Mouse (Mus musculus) CH12.LX (cell line): ENCODE results near the gene Rogdi. TPM values are rescaled to one million over a fixed set of nuclear protein-coding genes. Genes with fewer than 3 reads are reported as not detected.

ENCODE experiments used
- DNase-seq: peaks from one replicate; pipeline ENCODE4 v3.0.0-alpha.2; 2013; ENCODE audit errors: extremely low read depth
- H3K27ac ChIP-seq: 2 replicates; pipeline ENCODE4 v1.5.1; 2012; ENCODE audit warnings: low read depth, mild to moderate bottlenecking, control low read depth, moderate library complexity; ENCODE audit not compliant: insufficient read depth
- H3K27me3 ChIP-seq: replicated peaks from 2 replicates; pipeline ENCODE3; 2012; ENCODE audit warnings: inconsistent platforms
- H3K36me3 ChIP-seq, 2 experiments: replicated peaks in 1 of 2; 2 replicates each; pipeline versions ENCODE3 to v1.6.1; 2012; ENCODE audit warnings: inconsistent platforms in 1 of 2, low read length in 1 of 2, mild to moderate bottlenecking in 1 of 2, mixed read lengths in 1 of 2, moderate library complexity in 1 of 2; ENCODE audit not compliant: control insufficient read depth in 1 of 2, insufficient read depth in 1 of 2
- H3K4me1 ChIP-seq, 2 experiments: 2 replicates each; pipeline ENCODE4 v1.6.1; 2012; ENCODE audit warnings: inconsistent platforms in 1 of 2, moderate library complexity in 1 of 2; ENCODE audit not compliant: insufficient read depth in 2 of 2, control insufficient read depth in 1 of 2
- H3K4me2 ChIP-seq: 2 replicates; pipeline ENCODE4 v1.6.1; 2012; ENCODE audit warnings: low read depth, mild to moderate bottlenecking, control low read depth; ENCODE audit not compliant: poor library complexity, insufficient read depth, severe bottlenecking
- H3K4me3 ChIP-seq, 3 experiments: fragments of 150-350 bp in 1 of 3; sonication (generic) in 1 of 3; replicated peaks in 1 of 3; 2 replicates each; pipeline versions ENCODE3 to v1.5.1; 2011 to 2012; ENCODE audit warnings: low read depth in 2 of 3, low read length in 2 of 3, mild to moderate bottlenecking in 2 of 3, moderate library complexity in 2 of 3, control low read depth in 1 of 3, improper control_type of control experiment in 1 of 3, inconsistent platforms in 1 of 3, mixed read lengths in 1 of 3; ENCODE audit not compliant: poor library complexity in 1 of 3
- H3K79me2 ChIP-seq: replicated peaks from 2 replicates; pipeline ENCODE4 v1.6.1; 2012; ENCODE audit warnings: mild to moderate bottlenecking, moderate library complexity; ENCODE audit not compliant: control insufficient read depth, poor library complexity, insufficient read depth, severe bottlenecking; ENCODE audit errors: extremely low read depth
- H3K9ac ChIP-seq: 2 replicates; pipeline ENCODE4 v1.6.1; 2012; ENCODE audit warnings: low read depth, mild to moderate bottlenecking, control low read depth, moderate library complexity; ENCODE audit not compliant: insufficient read depth
- H3K9me3 ChIP-seq: replicated peaks from 2 replicates; pipeline ENCODE3; 2012; ENCODE audit warnings: low read length, inconsistent platforms, mixed read lengths
- CHD1 ChIP-seq: IDR thresholded peaks from 2 replicates; pipeline ENCODE4 v1.6.1; 2012; ENCODE audit warnings: low read depth, low read length, improper control_type of control experiment, inconsistent platforms
- CHD2 ChIP-seq: IDR thresholded peaks from 2 replicates; pipeline ENCODE4 v1.6.1; 2011; ENCODE audit warnings: low read length, improper control_type of control experiment
- CTCF ChIP-seq, 2 experiments: IDR thresholded peaks in 1 of 2; conservative IDR thresholded peaks in 1 of 2; 2 replicates each; pipeline ENCODE4 v1.5.1; 2011 to 2012; ENCODE audit warnings: low read depth in 2 of 2, low read length in 2 of 2, improper control_type of control experiment in 1 of 2, inconsistent platforms in 1 of 2, mild to moderate bottlenecking in 1 of 2, moderate library complexity in 1 of 2
- ELF1 ChIP-seq: IDR thresholded peaks from 2 replicates; pipeline ENCODE4 v1.6.1; 2014; ENCODE audit warnings: low read depth, mild to moderate bottlenecking, inconsistent platforms, low read length, improper control_type of control experiment
- EP300 ChIP-seq: IDR thresholded peaks from 2 replicates; pipeline ENCODE4 v1.6.1; 2011; ENCODE audit warnings: low read length, improper control_type of control experiment
- ETS1 ChIP-seq: conservative IDR thresholded peaks from 2 replicates; pipeline ENCODE4 v1.6.1; 2012; ENCODE audit warnings: low read depth, mild to moderate bottlenecking, inconsistent platforms, low read length, improper control_type of control experiment, moderate library complexity
- GABPA ChIP-seq: IDR thresholded peaks from 2 replicates; pipeline ENCODE4 v1.6.1; 2012; ENCODE audit warnings: low read depth, low read length, improper control_type of control experiment, inconsistent platforms; ENCODE audit not compliant: insufficient replicate concordance
- HCFC1 ChIP-seq: IDR thresholded peaks from 2 replicates; pipeline ENCODE4 v1.6.1; 2012; ENCODE audit warnings: low read depth, mild to moderate bottlenecking, inconsistent platforms, low read length, improper control_type of control experiment
- IRF4 ChIP-seq: IDR thresholded peaks from 2 replicates; pipeline ENCODE4 v1.6.1; 2014; ENCODE audit warnings: low read depth, mild to moderate bottlenecking, inconsistent platforms, low read length, improper control_type of control experiment
- MAX ChIP-seq: IDR thresholded peaks from 2 replicates; pipeline ENCODE4 v1.6.1; 2011; ENCODE audit warnings: low read length, improper control_type of control experiment
- MEF2A ChIP-seq: IDR thresholded peaks from 2 replicates; pipeline ENCODE4 v1.6.1; 2014; ENCODE audit warnings: low read depth, mild to moderate bottlenecking, inconsistent platforms, low read length, improper control_type of control experiment, borderline replicate concordance
- MXI1 ChIP-seq: IDR thresholded peaks from 2 replicates; pipeline ENCODE4 v1.6.1; 2011; ENCODE audit warnings: mild to moderate bottlenecking, low read depth, low read length, improper control_type of control experiment
- MYC ChIP-seq: IDR thresholded peaks from 2 replicates; pipeline ENCODE4 v1.6.1; 2011; ENCODE audit warnings: low read depth, mild to moderate bottlenecking, improper control_type of control experiment, low read length
- NELFE ChIP-seq: IDR thresholded peaks from 2 replicates; pipeline ENCODE4 v1.6.1; 2011; ENCODE audit warnings: low read depth, low read length, improper control_type of control experiment
- NRF1 ChIP-seq: IDR thresholded peaks from 2 replicates; pipeline ENCODE4 v1.6.1; 2014; ENCODE audit warnings: low read depth, mild to moderate bottlenecking, inconsistent platforms, low read length, improper control_type of control experiment, moderate library complexity
- PAX5 ChIP-seq: IDR thresholded peaks from 2 replicates; pipeline ENCODE4 v1.6.1; 2012; ENCODE audit warnings: low read length, inconsistent platforms, mixed read lengths
- POLR2A ChIP-seq: IDR thresholded peaks from 2 replicates; pipeline ENCODE4 v1.6.1; 2011; ENCODE audit warnings: low read depth, mild to moderate bottlenecking, improper control_type of control experiment, low read length
- POLR2AphosphoS2 ChIP-seq: IDR thresholded peaks from 2 replicates; pipeline ENCODE4 v1.6.1; 2011; ENCODE audit warnings: low read depth, low read length, improper control_type of control experiment
- USF1 ChIP-seq: IDR thresholded peaks from 2 replicates; pipeline ENCODE4 v1.6.1; 2014; ENCODE audit warnings: low read depth, mild to moderate bottlenecking, inconsistent platforms, low read length, improper control_type of control experiment
- ZC3H11A ChIP-seq: IDR thresholded peaks from 2 replicates; pipeline ENCODE4 v1.6.1; 2012; ENCODE audit warnings: low read depth, mild to moderate bottlenecking, inconsistent platforms, low read length, improper control_type of control experiment
- ZMIZ1 ChIP-seq: IDR thresholded peaks from 2 replicates; pipeline ENCODE4 v1.6.1; 2012; ENCODE audit warnings: low read depth, mild to moderate bottlenecking, inconsistent platforms, low read length, improper control_type of control experiment
- dilution Hi-C: fragments of 300-500 bp; cut with MboI; formaldehyde crosslinking; loops from 2 replicates; pipeline ENCODE4 v1.14.3; 2020; ENCODE audit warnings: low sequenced_read_pairs; ENCODE audit not compliant: extremely low pct_unique_long_range_greater_than_20kb, extremely low pct_ligation_motif_present
- in situ Hi-C: fragments of 300-500 bp; cut with MboI; formaldehyde crosslinking; loops from 3 replicates; pipeline ENCODE4 v1.14.3; 2019; ENCODE audit warnings: low sequenced_read_pairs, low pct_ligation_motif_present, low pct_unique_long_range_greater_than_20kb, mixed read lengths
- polyA plus RNA-seq: library from polyadenylated mRNA; unstranded; fragments of >175 nt; gene quantifications from 2 replicates; pipeline ENCODE4 v1.2.1, GENCODE M21; 2012; ENCODE audit warnings: low read depth; ENCODE audit not compliant: insufficient read length
- total RNA-seq, 2 experiments: library from RNA; depleted of rRNA; stranded (reverse); fragments of 300-350 nt in 1 of 2; fragments of >200 nt in 1 of 2; gene quantifications; 2 replicates each; pipeline ENCODE4 v1.2.3; 2012 to 2014

Gene Rogdi
- total and polyA plus RNA-seq, 3 experiments, result 25.1 to 121 (median 33.4) TPM

GRCm38 (mm10) chr16:4963346-4963745 lies 50.0 kb downstream of the Rogdi start:
- no peak overlapping the region for H3K27ac ChIP-seq
- peaks cover 19% of the 10 kb centered on the region for H3K79me2 ChIP-seq
- H3K9me3 ChIP-seq, result no peaks in the 10 kb centered on the region
- H3K36me3 ChIP-seq, result peaks cover 7 to 33% of the 10 kb centered on the region in 2 experiments
- H3K4me2 ChIP-seq, result peak overlapping the region; percentile 77
- H3K9ac ChIP-seq, result peak overlapping the region; percentile 65
- H3K4me3 ChIP-seq, result peak overlapping the region; percentile 75 to 90 (median 82)
- in situ Hi-C loops, result no loop called here
- dilution Hi-C loops, result no loop called here
- peaks cover 5 to 64% of the 10 kb centered on the region in 2 experiments for H3K4me1 ChIP-seq
- DNase-seq, result peak; percentile 34
- no peak for TF ChIP-seq POLR2A
- 0 out of 2 replicates have a peak, but pooled peaks have one; percentile 22 for TF ChIP-seq NELFE
- TF ChIP-seq USF1, result no peak
- TF ChIP-seq HCFC1, result no peak
- TF ChIP-seq POLR2AphosphoS2, result no peak
- TF ChIP-seq MXI1, result 0 out of 2 replicates have a peak, but pooled peaks have one; percentile 21
- no peak for TF ChIP-seq MEF2A
- no peak for TF ChIP-seq GABPA
- no peak for TF ChIP-seq PAX5
- peak; percentile 39; the same call in 1 of the 2 replicates for TF ChIP-seq CHD1
- peak; percentile 80 for TF ChIP-seq MAX
- TF ChIP-seq NRF1, result no peak
- TF ChIP-seq EP300, result no peak
- TF ChIP-seq ZC3H11A, result no peak
- no peak for TF ChIP-seq IRF4
- 0 out of 2 replicates have a peak, but pooled peaks have one; percentile 30 for TF ChIP-seq MYC
- TF ChIP-seq ELF1, result no peak
- TF ChIP-seq ZMIZ1, result peak; percentile 44; the same call in 1 of the 2 replicates
- no peak for TF ChIP-seq CHD2
- no peaks in the 10 kb centered on the region for H3K27me3 ChIP-seq

GRCm38 (mm10) chr16:4960260-4960659 lies 53.1 kb downstream of the Rogdi start:
- Histone ChIP-seq H3K9me3 (no peaks in the 10 kb centered on the region), H3K27ac (no peak overlapping the region), H3K27me3 (no peaks in the 10 kb centered on the region), H3K4me1 (peaks cover 5 to 67% of the 10 kb centered on the region in 2 experiments), H3K4me3 (no peak overlapping the region), H3K36me3 (peaks cover 32 to 54% of the 10 kb centered on the region in 2 experiments), H3K79me2 (peaks cover 19% of the 10 kb centered on the region), H3K9ac (no peak overlapping the region), H3K4me2 (no peak overlapping the region)
- in situ Hi-C loops, result no loop called here
- TF ChIP-seq POLR2AphosphoS2 (no peak), MAX (no peak), ETS1 (no peak), CTCF (conservative IDR thresholded peaks at IDR 0.05 in 1 of 2, IDR thresholded peaks at IDR 0.05 in 1 of 2; ENCODE audit: low read depth in 2 of 2, low read length in 2 of 2) (no peak), GABPA (no peak), ELF1 (no peak)
- DNase-seq, result no peak
- dilution Hi-C loops, result no loop called here

Other genes with a start within 250 kb of the Rogdi start
- gene Cdip1, start 223.3 kb downstream of the Rogdi start, total RNA-seq (2012; rRNA removed), result 28.0 and 28.7 TPM in 2 replicates
- 20.0 and 22.3 TPM in 2 replicates for gene Cdip1, start 223.3 kb downstream of the Rogdi start, total RNA-seq (2014; rRNA removed)
- gene Cdip1, start 223.3 kb downstream of the Rogdi start, polyA plus RNA-seq, result 18.5 and 22.2 TPM in 2 replicates
- gene 4930562C15Rik, start 178.1 kb downstream of the Rogdi start, total RNA-seq (2012; rRNA removed), result 0.04 and 0.13 TPM in 2 replicates
- gene 4930562C15Rik, start 178.1 kb downstream of the Rogdi start, total RNA-seq (2014; rRNA removed), result 0.11 and 0.20 TPM in 2 replicates
- 0.59 and 0.80 TPM in 2 replicates for gene 4930562C15Rik, start 178.1 kb downstream of the Rogdi start, polyA plus RNA-seq
- gene Ubald1, start 133.2 kb downstream of the Rogdi start, total RNA-seq (2012; rRNA removed), result 11.6 and 12.9 TPM in 2 replicates
- 7.2 and 9.6 TPM in 2 replicates for gene Ubald1, start 133.2 kb downstream of the Rogdi start, total RNA-seq (2014; rRNA removed)
- 48.7 and 53.7 TPM in 2 replicates for gene Ubald1, start 133.2 kb downstream of the Rogdi start, polyA plus RNA-seq
- 14.1 and 16.9 TPM in 2 replicates for gene Mgrn1, start 127.3 kb downstream of the Rogdi start, total RNA-seq (2012; rRNA removed)
- 9.0 and 11.7 TPM in 2 replicates for gene Mgrn1, start 127.3 kb downstream of the Rogdi start, total RNA-seq (2014; rRNA removed)
- gene Mgrn1, start 127.3 kb downstream of the Rogdi start, polyA plus RNA-seq, result 12.9 and 15.5 TPM in 2 replicates
- 65.7 and 66.1 TPM in 2 replicates for gene Nudt16l1, start 74.8 kb downstream of the Rogdi start, total RNA-seq (2012; rRNA removed)
- gene Nudt16l1, start 74.8 kb downstream of the Rogdi start, total RNA-seq (2014; rRNA removed), result 32.8 and 36.3 TPM in 2 replicates
- gene Nudt16l1, start 74.8 kb downstream of the Rogdi start, polyA plus RNA-seq, result 94.9 and 101 TPM in 2 replicates
- gene Anks3, start 49.3 kb downstream of the Rogdi start, total RNA-seq (2012; rRNA removed), result 24.4 and 34.0 TPM in 2 replicates
- gene Anks3, start 49.3 kb downstream of the Rogdi start, total RNA-seq (2014; rRNA removed), result 17.0 and 17.4 TPM in 2 replicates
- gene Anks3, start 49.3 kb downstream of the Rogdi start, polyA plus RNA-seq, result 33.5 and 34.9 TPM in 2 replicates
- gene Sept12, start 15.7 kb downstream of the Rogdi start, total RNA-seq (2012; rRNA removed), result not detected in 2 replicates
- gene Sept12, start 15.7 kb downstream of the Rogdi start, total RNA-seq (2014; rRNA removed), result 0.13 TPM in 1 of 2 replicates, not detected in the other
- not detected in 2 replicates for gene Sept12, start 15.7 kb downstream of the Rogdi start, polyA plus RNA-seq
- gene Smim22, start 6.3 kb downstream of the Rogdi start, total RNA-seq (2012; rRNA removed), result not detected in 2 replicates
- not detected in 2 replicates for gene Smim22, start 6.3 kb downstream of the Rogdi start, total RNA-seq (2014; rRNA removed)
- not detected in 2 replicates for gene Smim22, start 6.3 kb downstream of the Rogdi start, polyA plus RNA-seq
- gene Glyr1, start 36.3 kb upstream of the Rogdi start, total RNA-seq (2012; rRNA removed), result 90.6 and 103 TPM in 2 replicates
- 130 and 134 TPM in 2 replicates for gene Glyr1, start 36.3 kb upstream of the Rogdi start, total RNA-seq (2014; rRNA removed)
- gene Glyr1, start 36.3 kb upstream of the Rogdi start, polyA plus RNA-seq, result 125 and 132 TPM in 2 replicates
- 31.0 and 33.2 TPM in 2 replicates for gene Ubn1, start 36.5 kb upstream of the Rogdi start, total RNA-seq (2012; rRNA removed)
- 14.3 and 17.4 TPM in 2 replicates for gene Ubn1, start 36.5 kb upstream of the Rogdi start, total RNA-seq (2014; rRNA removed)
- gene Ubn1, start 36.5 kb upstream of the Rogdi start, polyA plus RNA-seq, result 30.4 and 32.5 TPM in 2 replicates
- gene Ppl, start 118.9 kb upstream of the Rogdi start, total RNA-seq (2012; rRNA removed), result 0.25 TPM in 2 replicates
- not detected in 2 replicates for gene Ppl, start 118.9 kb upstream of the Rogdi start, total RNA-seq (2014; rRNA removed)
- gene Ppl, start 118.9 kb upstream of the Rogdi start, polyA plus RNA-seq, result 0.04 and 0.10 TPM in 2 replicates
- 0.13 TPM in 2 replicates for gene Sec14l5, start 133.6 kb upstream of the Rogdi start, total RNA-seq (2012; rRNA removed)
- 0.05 TPM in 1 of 2 replicates, not detected in the other for gene Sec14l5, start 133.6 kb upstream of the Rogdi start, total RNA-seq (2014; rRNA removed)
- not detected in 2 replicates for gene Sec14l5, start 133.6 kb upstream of the Rogdi start, polyA plus RNA-seq
- 50.2 and 65.3 TPM in 2 replicates for gene Nagpa, start 190.5 kb upstream of the Rogdi start, total RNA-seq (2012; rRNA removed)
- gene Nagpa, start 190.5 kb upstream of the Rogdi start, total RNA-seq (2014; rRNA removed), result 39.9 and 41.9 TPM in 2 replicates
- 79.0 and 80.6 TPM in 2 replicates for gene Nagpa, start 190.5 kb upstream of the Rogdi start, polyA plus RNA-seq
- not detected in 2 replicates for gene AU021092, start 208.7 kb upstream of the Rogdi start, total RNA-seq (2012; rRNA removed)
- not detected in 2 replicates for gene AU021092, start 208.7 kb upstream of the Rogdi start, total RNA-seq (2014; rRNA removed)
- gene AU021092, start 208.7 kb upstream of the Rogdi start, polyA plus RNA-seq, result not detected in 2 replicates
- 65.7 and 72.8 TPM in 2 replicates for gene Alg1, start 220.1 kb upstream of the Rogdi start, total RNA-seq (2012; rRNA removed)
- gene Alg1, start 220.1 kb upstream of the Rogdi start, total RNA-seq (2014; rRNA removed), result 53.4 and 55.7 TPM in 2 replicates
- gene Alg1, start 220.1 kb upstream of the Rogdi start, polyA plus RNA-seq, result 52.9 and 63.5 TPM in 2 replicates
- gene Eef2kmt, start 242.4 kb upstream of the Rogdi start, total RNA-seq (2012; rRNA removed), result 38.5 and 39.5 TPM in 2 replicates
- gene Eef2kmt, start 242.4 kb upstream of the Rogdi start, total RNA-seq (2014; rRNA removed), result 35.8 and 39.8 TPM in 2 replicates
- gene Eef2kmt, start 242.4 kb upstream of the Rogdi start, polyA plus RNA-seq, result 38.3 and 41.6 TPM in 2 replicates